Mouse (Mus musculus) embryonic facial prominence, embryonic 13.5 days (tissue): Measurements from ENCODE around the gene Psmd11. TPM values are rescaled to one million over a fixed set of nuclear protein-coding genes. Genes with fewer than 3 reads are reported as not detected.

Experiments
- ATAC-seq: fragments of 200-750 bp; cut with Nextera tagmentation; 2 replicates; pipeline ENCODE4 v1.8.0; 2017; ENCODE audit warnings: low read depth; ENCODE audit not compliant: insufficient number of reproducible peaks, insufficient read depth, low FRiP score, low TSS enrichment
- H3K27ac ChIP-seq: fragments of 300-500 bp; sonication (generic); 2 replicates; pipeline ENCODE4 v1.5.1; 2015; ENCODE audit warnings: moderate library complexity, mild to moderate bottlenecking, inconsistent platforms
- H3K27me3 ChIP-seq: fragments of 300-500 bp; sonication (generic); 2 replicates; pipeline ENCODE4 v1.6.1; 2015; ENCODE audit warnings: mild to moderate bottlenecking, inconsistent platforms
- H3K36me3 ChIP-seq: fragments of 300-500 bp; sonication (generic); 2 replicates; pipeline ENCODE4 v1.6.1; 2015; ENCODE audit warnings: mild to moderate bottlenecking, inconsistent platforms
- H3K4me1 ChIP-seq: fragments of 300-500 bp; sonication (generic); 2 replicates; pipeline ENCODE4 v1.6.1; 2015; ENCODE audit warnings: inconsistent platforms
- H3K4me2 ChIP-seq: fragments of 300-500 bp; sonication (generic); 2 replicates; pipeline ENCODE4 v1.6.1; 2015; ENCODE audit warnings: moderate library complexity, mild to moderate bottlenecking, inconsistent platforms
- H3K4me3 ChIP-seq: fragments of 300-500 bp; sonication (generic); 2 replicates; pipeline ENCODE4 v1.5.1; 2015; ENCODE audit warnings: mild to moderate bottlenecking, inconsistent platforms
- H3K9ac ChIP-seq: fragments of 300-500 bp; sonication (generic); 2 replicates; pipeline ENCODE4 v1.6.1; 2015; ENCODE audit warnings: mild to moderate bottlenecking, inconsistent platforms
- H3K9me3 ChIP-seq: fragments of 300-500 bp; sonication (generic); 2 replicates; pipeline ENCODE4 v1.6.1; 2016; ENCODE audit warnings: inconsistent platforms
- WGBS: fragments of 180-500 bp; shearing (Covaris S2); methylation state at CpG from one replicate; pipeline ENCODE4 v1.1.7; 2015; ENCODE audit warnings: mixed read lengths; 5-methylcytosine and 5-hydroxymethylcytosine counted together
- polyA plus RNA-seq: library from polyadenylated mRNA; unstranded; fragments of >200 nt; fragmentation: Nextera tagmentation; extraction: Ambion mirVana; gene quantifications from 2 replicates; pipeline ENCODE4 v1.2.1, GENCODE M21; 2015

Gene Psmd11
- polyA plus RNA-seq, 1 experiment from 2014 or later = 317 TPM

- no peak overlapping the region for H3K9ac ChIP-seq
- 54% methylated on average over 5 of the region's 5 CpGs for WGBS
- H3K4me3 ChIP-seq = no peak overlapping the region
- peaks cover 24% of the 10 kb centered on the region for H3K4me1 ChIP-seq
- H3K9me3 ChIP-seq = no peaks in the 10 kb centered on the region
- H3K27me3 ChIP-seq = no peaks in the 10 kb centered on the region
- H3K4me2 ChIP-seq = peak overlapping the region; percentile 9; the same call in 1 of the 2 replicates
- ATAC-seq = no peak
- H3K27ac ChIP-seq = no peak overlapping the region
- no peaks in the 10 kb centered on the region for H3K36me3 ChIP-seq
Observed at GRCm38 (mm10) chr11:80509176-80509506, 80.7 kb downstream of the Psmd11 start.

GRCm38 (mm10) chr11:80510124-80510523 is 81.7 kb downstream of the Psmd11 start:
- ATAC-seq = no peak

DNA sequence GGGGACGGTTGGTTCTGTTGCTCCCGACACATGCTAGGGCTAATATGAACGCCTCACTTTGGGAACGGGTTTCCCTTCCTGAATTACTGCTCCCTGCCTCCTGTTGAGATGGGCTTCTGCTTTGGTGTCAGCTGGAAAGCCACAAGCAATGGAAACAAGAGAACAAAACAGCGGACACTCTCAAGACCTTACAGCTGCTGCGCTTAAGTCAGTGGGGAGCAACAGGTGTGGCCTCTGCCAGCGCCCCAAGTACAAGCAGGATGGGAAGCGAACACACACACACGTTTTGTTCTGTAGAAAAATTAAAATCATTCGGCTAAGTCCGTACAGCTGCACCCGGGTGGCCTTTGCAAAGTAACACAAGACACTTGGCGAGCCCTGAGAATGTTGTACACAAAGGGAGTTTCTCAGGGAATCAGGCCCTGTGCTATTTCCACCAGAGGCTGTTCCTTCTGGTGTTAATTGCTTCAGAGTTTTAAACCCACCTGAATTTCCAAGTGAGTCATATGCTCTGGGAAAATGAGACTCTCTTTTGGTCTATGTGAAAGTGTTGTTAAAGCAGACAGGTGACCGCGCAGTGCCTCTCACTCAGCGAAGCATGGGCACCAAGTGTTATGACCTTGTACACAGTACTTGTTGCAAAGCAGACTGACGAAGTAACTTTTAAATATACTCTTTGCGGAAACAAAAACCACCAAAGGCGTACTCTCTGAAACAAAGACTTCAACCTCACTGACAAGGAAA is 84.1 kb downstream of the Psmd11 start:
- no peak overlapping the region for H3K9ac ChIP-seq
- H3K27ac ChIP-seq = no peak overlapping the region
- peaks cover 29% of the 10 kb centered on the region for H3K4me1 ChIP-seq
- no peak overlapping the region for H3K4me2 ChIP-seq
- H3K27me3 ChIP-seq = no peaks in the 10 kb centered on the region
- H3K9me3 ChIP-seq = no peaks in the 10 kb centered on the region
- ATAC-seq = no peak
- whole genome bisulfite sequencing = 64% methylated on average over 19 of the region's 19 CpGs
- H3K36me3 ChIP-seq = no peaks in the 10 kb centered on the region
- H3K4me3 ChIP-seq = no peak overlapping the region

More at GRCm38 (mm10) chr11:80510124-80510523, 81.7 kb downstream of the Psmd11 start:
- H3K4me2 ChIP-seq = no peak overlapping the region
- H3K9me3 ChIP-seq = no peaks in the 10 kb centered on the region
- 84% methylated on average over 10 of the region's 10 CpGs for WGBS
- H3K9ac ChIP-seq = no peak overlapping the region
- H3K27me3 ChIP-seq = no peaks in the 10 kb centered on the region
- no peak overlapping the region for H3K27ac ChIP-seq
- no peak overlapping the region for H3K4me3 ChIP-seq
- peaks cover 19% of the 10 kb centered on the region for H3K4me1 ChIP-seq
- H3K36me3 ChIP-seq = no peaks in the 10 kb centered on the region

DNA sequence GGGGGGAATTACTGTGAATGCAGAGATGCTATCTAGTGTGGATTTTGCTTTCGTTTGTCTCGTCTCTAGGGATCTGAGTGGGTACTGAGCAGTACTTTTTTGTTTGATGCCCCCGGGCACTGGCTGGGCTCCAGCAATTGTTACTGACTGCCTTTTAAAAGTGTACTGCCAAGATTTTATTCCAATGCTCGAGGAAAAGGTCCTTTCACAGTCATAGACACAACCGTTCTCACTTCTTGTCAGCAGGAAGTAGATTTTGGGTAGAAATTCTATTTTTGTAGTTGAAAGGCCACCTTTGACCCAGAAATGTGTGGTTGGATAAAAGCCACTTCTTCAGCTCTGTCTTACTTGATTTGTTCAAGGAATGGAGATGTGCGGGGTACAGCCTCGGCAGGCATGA is 85.4 kb downstream of the Psmd11 start:
- no peak for ATAC-seq
- 32% methylated on average over 7 of the region's 7 CpGs for WGBS

DNA sequence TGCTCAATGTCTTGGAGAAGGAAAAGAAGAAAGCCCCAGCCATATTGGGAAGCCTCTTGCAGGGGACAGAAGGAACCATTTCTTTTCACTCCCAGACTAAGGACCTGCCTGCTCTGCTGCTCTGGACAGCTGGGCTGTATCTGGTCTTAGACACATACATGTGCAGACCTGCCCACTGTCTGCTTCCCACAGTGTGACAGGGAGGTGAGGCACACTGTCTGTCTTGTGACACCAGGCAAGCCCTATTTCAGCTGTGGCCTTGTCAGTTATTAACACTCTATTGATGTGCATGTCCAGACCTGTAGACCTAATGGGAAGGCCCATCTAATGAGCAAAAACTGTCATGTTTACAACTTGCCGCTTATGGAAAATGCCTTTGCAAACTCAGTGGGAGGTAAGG is 86.9 kb downstream of the Psmd11 start:
- Histone ChIP-seq H3K4me2 (no peak overlapping the region), H3K27me3 (no peaks in the 10 kb centered on the region), H3K36me3 (no peaks in the 10 kb centered on the region), H3K27ac (peak overlapping the region; percentile 55; the same call in 1 of the 2 replicates), H3K4me1 (peaks cover 34% of the 10 kb centered on the region), H3K9ac (no peak overlapping the region), H3K9me3 (no peaks in the 10 kb centered on the region), H3K4me3 (no peak overlapping the region)
- 46% methylated on average over 1 of the region's 1 CpGs for WGBS
- ATAC-seq = no peak

More for the DNA sequence above, 85.4 kb downstream of the Psmd11 start:
- H3K9me3 ChIP-seq = no peaks in the 10 kb centered on the region
- peaks cover 35% of the 10 kb centered on the region for H3K4me1 ChIP-seq
- H3K4me2 ChIP-seq = no peak overlapping the region
- H3K36me3 ChIP-seq = no peaks in the 10 kb centered on the region
- no peak overlapping the region for H3K27ac ChIP-seq
- H3K9ac ChIP-seq = no peak overlapping the region
- no peak overlapping the region for H3K4me3 ChIP-seq
- H3K27me3 ChIP-seq = no peaks in the 10 kb centered on the region

DNA sequence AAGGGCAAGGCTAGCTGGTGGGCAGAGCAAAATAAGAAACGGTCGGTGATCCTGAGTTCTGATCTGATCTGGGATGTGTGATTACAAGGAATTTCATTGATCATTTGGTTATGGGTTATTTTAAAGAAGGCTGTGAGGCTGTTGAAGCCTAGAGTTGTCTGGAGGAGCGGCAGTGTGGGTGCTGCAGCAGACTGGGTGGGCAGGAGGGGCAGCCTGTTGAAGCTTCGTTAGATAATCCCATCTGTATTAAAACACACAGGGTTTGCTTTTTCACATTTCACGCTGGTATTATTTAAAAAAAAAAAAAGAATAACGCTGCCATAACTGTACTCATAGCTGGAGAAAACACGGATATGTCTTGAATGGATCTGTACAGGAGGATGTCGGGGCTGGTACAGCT is 87.5 kb downstream of the Psmd11 start:
- Histone ChIP-seq H3K27ac (no peak overlapping the region), H3K9me3 (no peaks in the 10 kb centered on the region), H3K4me2 (no peak overlapping the region), H3K4me3 (no peak overlapping the region), H3K4me1 (peaks cover 34% of the 10 kb centered on the region), H3K36me3 (no peaks in the 10 kb centered on the region), H3K27me3 (no peaks in the 10 kb centered on the region), H3K9ac (no peak overlapping the region)
- no peak for ATAC-seq
- WGBS = 68% methylated on average over 8 of the region's 8 CpGs

DNA sequence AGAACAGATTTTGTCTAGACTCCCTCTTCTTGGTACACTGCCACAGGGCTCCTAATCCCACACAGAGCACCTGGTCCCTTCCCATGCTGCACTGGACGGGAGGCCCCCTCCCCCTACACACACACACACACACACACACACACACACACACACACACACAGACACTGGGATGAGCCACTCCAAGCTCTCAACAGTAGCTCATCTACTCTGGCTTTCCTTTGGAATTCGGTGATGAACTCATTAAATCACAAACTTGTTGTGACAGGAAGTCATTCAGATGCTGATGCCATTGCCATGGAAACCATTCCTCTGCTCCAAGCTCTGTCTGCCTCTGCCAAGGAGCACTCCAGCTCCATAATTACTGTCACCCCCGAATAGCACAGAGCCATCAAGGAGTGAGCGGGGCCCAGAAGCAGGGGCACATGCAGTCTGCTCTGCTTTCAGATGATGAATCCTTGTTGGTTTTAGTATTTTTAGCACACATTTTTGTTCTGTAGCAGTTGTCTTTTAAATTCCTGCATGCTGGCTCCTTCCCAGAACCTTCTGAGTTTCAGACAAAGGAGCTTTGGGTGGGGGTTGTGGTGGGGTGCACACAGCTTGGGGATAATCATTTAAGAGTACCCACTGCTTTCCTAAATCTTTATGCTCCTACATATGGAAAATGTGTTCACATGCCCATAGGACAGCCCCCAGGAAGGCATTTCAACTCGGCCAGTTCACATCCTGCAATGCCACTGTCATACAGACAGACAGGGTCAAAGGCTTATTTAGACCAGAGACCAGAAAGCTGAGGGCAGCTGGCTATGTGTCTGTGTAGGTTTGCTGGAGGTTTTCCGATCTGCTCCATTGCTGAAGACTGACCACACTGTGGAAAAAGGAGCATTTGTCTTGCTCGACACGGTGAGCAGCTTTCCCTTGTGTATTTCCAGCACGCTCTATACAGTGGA is 90.3 kb downstream of the Psmd11 start:
- Histone ChIP-seq H3K27me3 (no peaks in the 10 kb centered on the region), H3K4me2 (no peak overlapping the region), H3K27ac (0 out of 2 replicates have a peak overlapping the region, but pooled peaks have one; percentile 56), H3K36me3 (no peaks in the 10 kb centered on the region), H3K9ac (no peak overlapping the region), H3K9me3 (no peaks in the 10 kb centered on the region), H3K4me3 (no peak overlapping the region), H3K4me1 (peaks cover 32% of the 10 kb centered on the region)
- WGBS = 34% methylated on average over 9 of the region's 9 CpGs
- peak; percentile 81; the same call in 1 of the 2 replicates for ATAC-seq

- Histone ChIP-seq H3K4me2 (no peak overlapping the region), H3K27me3 (no peaks in the 10 kb centered on the region), H3K36me3 (no peaks in the 10 kb centered on the region), H3K9ac (no peak overlapping the region), H3K4me3 (no peak overlapping the region), H3K27ac (no peak overlapping the region), H3K4me1 (peaks cover 16% of the 10 kb centered on the region), H3K9me3 (no peaks in the 10 kb centered on the region)
- ATAC-seq = no peak
- WGBS = 71% methylated on average over 2 of the region's 2 CpGs
Observed at GRCm38 (mm10) chr11:80521148-80521547, 92.7 kb downstream of the Psmd11 start.

Other genes starting within 250 kb of the Psmd11 start
- gene Rnf135, start 244.8 kb upstream of the Psmd11 start, polyA plus RNA-seq = 6.3 and 8.1 TPM in 2 replicates
- 52.8 and 63.4 TPM in 2 replicates for gene Rhot1, start 219.6 kb upstream of the Psmd11 start, polyA plus RNA-seq
- gene Rhbdl3, start 127.7 kb upstream of the Psmd11 start, polyA plus RNA-seq = 6.1 and 6.6 TPM in 2 replicates
- 25.4 and 28.0 TPM in 2 replicates for gene 5730455P16Rik, start 50.6 kb upstream of the Psmd11 start, polyA plus RNA-seq
- gene Zfp207, start 45.3 kb upstream of the Psmd11 start, polyA plus RNA-seq = 258 and 268 TPM in 2 replicates
- gene Cdk5r1, start 48.4 kb downstream of the Psmd11 start, polyA plus RNA-seq = 3.7 and 4.0 TPM in 2 replicates